Mouse (Mus musculus): ENCODE data around the gene Pon1. TPM values are rescaled to one million over a fixed set of nuclear protein-coding genes. Genes with fewer than 3 reads are reported as not detected.

Gene Pon1
- polyA plus RNA-seq, 1 experiment from 2014 or later = 0.21 TPM

GRCm38 (mm10) chr6:5171418-5171817, 22.3 kb downstream of the Pon1 start:
- H3K36me3 ChIP-seq (ENCODE audit: control insufficient read depth, insufficient read depth, low read length) = no peaks in the 10 kb centered on the region
- no peaks in the 10 kb centered on the region for H3K27me3 ChIP-seq (ENCODE audit: control insufficient read depth, insufficient read depth, low read length)
- H3K9ac ChIP-seq (ENCODE audit: low read length) = no peak overlapping the region
- no peak for ATAC-seq (replicated peaks; ENCODE audit: low FRiP score)
- H3K4me2 ChIP-seq (ENCODE audit: low read depth, low read length, severe bottlenecking) = no peak overlapping the region
- H3K27ac ChIP-seq (ENCODE audit: low read depth, low read length) = no peak overlapping the region
- H3K4me3 ChIP-seq (ENCODE audit: low read depth, low read length) = no peak overlapping the region
- H3K4me1 ChIP-seq (replicated peaks; ENCODE audit: control insufficient read depth, insufficient read depth, low read length) = 0 out of 2 replicates have a peak, but pooled peaks cover 3% of the 10 kb centered on the region
- no peak for DNase-seq (ENCODE audit: low spot score)
- 84% methylated on average over 4 of the region's 4 CpGs for WGBS
- H3K9me3 ChIP-seq (ENCODE audit: control insufficient read depth, low read length) = no peaks in the 10 kb centered on the region

- H3K4me2 ChIP-seq (ENCODE audit: low read depth, low read length, severe bottlenecking) = no peak overlapping the region
- H3K4me1 ChIP-seq (replicated peaks; ENCODE audit: control insufficient read depth, insufficient read depth, low read length) = 0 out of 2 replicates have a peak, but pooled peaks cover 5% of the 10 kb centered on the region
- no peak overlapping the region for H3K9ac ChIP-seq (ENCODE audit: low read length)
- H3K9me3 ChIP-seq (ENCODE audit: control insufficient read depth, low read length) = no peaks in the 10 kb centered on the region
- 0 out of 2 replicates have a peak, but pooled peaks have one; percentile 39 for ATAC-seq (replicated peaks; ENCODE audit: low FRiP score)
- H3K27me3 ChIP-seq (ENCODE audit: control insufficient read depth, insufficient read depth, low read length) = no peaks in the 10 kb centered on the region
- 79% methylated on average over 9 of the region's 9 CpGs for WGBS
- no peaks in the 10 kb centered on the region for H3K36me3 ChIP-seq (ENCODE audit: control insufficient read depth, insufficient read depth, low read length)
- no peak overlapping the region for H3K27ac ChIP-seq (ENCODE audit: low read depth, low read length)
- no peak for DNase-seq (ENCODE audit: low spot score)
- H3K4me3 ChIP-seq (ENCODE audit: low read depth, low read length) = no peak overlapping the region
Observed at GRCm38 (mm10) chr6:5168158-5168557, 25.6 kb downstream of the Pon1 start.

- Histone ChIP-seq H3K27ac (ENCODE audit: low read depth, low read length) (no peak overlapping the region), H3K4me1 (replicated peaks; ENCODE audit: control insufficient read depth, insufficient read depth, low read length) (0 out of 2 replicates have a peak, but pooled peaks cover 5% of the 10 kb centered on the region), H3K4me2 (ENCODE audit: low read depth, low read length, severe bottlenecking) (peak overlapping the region; percentile 18; the same call in 1 of the 2 replicates), H3K36me3 (ENCODE audit: control insufficient read depth, insufficient read depth, low read length) (no peaks in the 10 kb centered on the region), H3K9ac (ENCODE audit: low read length) (no peak overlapping the region), H3K9me3 (ENCODE audit: control insufficient read depth, low read length) (no peaks in the 10 kb centered on the region), H3K27me3 (ENCODE audit: control insufficient read depth, insufficient read depth, low read length) (no peaks in the 10 kb centered on the region), H3K4me3 (ENCODE audit: low read depth, low read length) (no peak overlapping the region)
- 54% methylated on average over 14 of the region's 14 CpGs for WGBS
- DNase-seq (ENCODE audit: low spot score) (no peak), ATAC-seq (replicated peaks; ENCODE audit: low FRiP score) (no peak; the same call in 1 of the 2 replicates)
Observed at GRCm38 (mm10) chr6:5167051-5167677, 26.6 kb downstream of the Pon1 start.

GRCm38 (mm10) chr6:5164855-5165254, 28.9 kb downstream of the Pon1 start:
- no peak overlapping the region for H3K4me3 ChIP-seq (ENCODE audit: low read depth, low read length)
- no peaks in the 10 kb centered on the region for H3K36me3 ChIP-seq (ENCODE audit: control insufficient read depth, insufficient read depth, low read length)
- ATAC-seq (replicated peaks; ENCODE audit: low FRiP score) (no peak), DNase-seq (ENCODE audit: low spot score) (no peak)
- H3K4me2 ChIP-seq (ENCODE audit: low read depth, low read length, severe bottlenecking) = no peak overlapping the region
- H3K9me3 ChIP-seq (ENCODE audit: control insufficient read depth, low read length) = no peaks in the 10 kb centered on the region
- no peaks in the 10 kb centered on the region for H3K27me3 ChIP-seq (ENCODE audit: control insufficient read depth, insufficient read depth, low read length)
- 0 out of 2 replicates have a peak, but pooled peaks cover 5% of the 10 kb centered on the region for H3K4me1 ChIP-seq (replicated peaks; ENCODE audit: control insufficient read depth, insufficient read depth, low read length)
- H3K9ac ChIP-seq (ENCODE audit: low read length) = no peak overlapping the region
- 69% methylated on average over 9 of the region's 9 CpGs for whole genome bisulfite sequencing
- no peak overlapping the region for H3K27ac ChIP-seq (ENCODE audit: low read depth, low read length)

GRCm38 (mm10) chr6:5163507-5164144, 30.1 kb downstream of the Pon1 start:
- DNase-seq (ENCODE audit: low spot score) (no peak), ATAC-seq (replicated peaks; ENCODE audit: low FRiP score) (no peak)
- Histone ChIP-seq H3K36me3 (ENCODE audit: control insufficient read depth, insufficient read depth, low read length) (no peaks in the 10 kb centered on the region), H3K4me2 (ENCODE audit: low read depth, low read length, severe bottlenecking) (no peak overlapping the region), H3K9me3 (ENCODE audit: control insufficient read depth, low read length) (no peaks in the 10 kb centered on the region), H3K4me3 (ENCODE audit: low read depth, low read length) (no peak overlapping the region), H3K27ac (ENCODE audit: low read depth, low read length) (no peak overlapping the region), H3K4me1 (replicated peaks; ENCODE audit: control insufficient read depth, insufficient read depth, low read length) (0 out of 2 replicates have a peak, but pooled peaks cover 5% of the 10 kb centered on the region), H3K9ac (ENCODE audit: low read length) (no peak overlapping the region), H3K27me3 (ENCODE audit: control insufficient read depth, insufficient read depth, low read length) (no peaks in the 10 kb centered on the region)
- 97% methylated on average over 13 of the region's 14 CpGs for WGBS

- 89% methylated on average over 6 of the region's 6 CpGs for WGBS
- Histone ChIP-seq H3K4me2 (ENCODE audit: low read depth, low read length, severe bottlenecking) (no peak overlapping the region), H3K9ac (ENCODE audit: low read length) (no peak overlapping the region), H3K27ac (ENCODE audit: low read depth, low read length) (no peak overlapping the region), H3K27me3 (ENCODE audit: control insufficient read depth, insufficient read depth, low read length) (no peaks in the 10 kb centered on the region), H3K36me3 (ENCODE audit: control insufficient read depth, insufficient read depth, low read length) (no peaks in the 10 kb centered on the region), H3K4me3 (ENCODE audit: low read depth, low read length) (no peak overlapping the region), H3K9me3 (ENCODE audit: control insufficient read depth, low read length) (no peaks in the 10 kb centered on the region), H3K4me1 (replicated peaks; ENCODE audit: control insufficient read depth, insufficient read depth, low read length) (0 out of 2 replicates have a peak, but pooled peaks cover 2% of the 10 kb centered on the region)
- DNase-seq (ENCODE audit: low spot score) (no peak), ATAC-seq (replicated peaks; ENCODE audit: low FRiP score) (no peak)
Observed at GRCm38 (mm10) chr6:5162052-5162451, 31.7 kb downstream of the Pon1 start.

GRCm38 (mm10) chr6:5159385-5159791, 34.4 kb downstream of the Pon1 start:
- H3K36me3 ChIP-seq (ENCODE audit: control insufficient read depth, insufficient read depth, low read length) = no peaks in the 10 kb centered on the region
- H3K9me3 ChIP-seq (ENCODE audit: control insufficient read depth, low read length) = no peaks in the 10 kb centered on the region
- H3K27ac ChIP-seq (ENCODE audit: low read depth, low read length) = no peak overlapping the region
- ATAC-seq (replicated peaks; ENCODE audit: low FRiP score) (no peak), DNase-seq (ENCODE audit: low spot score) (no peak)
- no peaks in the 10 kb centered on the region for H3K27me3 ChIP-seq (ENCODE audit: control insufficient read depth, insufficient read depth, low read length)
- H3K4me1 ChIP-seq (replicated peaks; ENCODE audit: control insufficient read depth, insufficient read depth, low read length) = no peaks in the 10 kb centered on the region
- H3K4me3 ChIP-seq (ENCODE audit: low read depth, low read length) = no peak overlapping the region
- 91% methylated on average over 7 of the region's 7 CpGs for WGBS
- H3K9ac ChIP-seq (ENCODE audit: low read length) = no peak overlapping the region
- no peak overlapping the region for H3K4me2 ChIP-seq (ENCODE audit: low read depth, low read length, severe bottlenecking)

GRCm38 (mm10) chr6:5156541-5157425, 37.0 kb downstream of the Pon1 start:
- no peak overlapping the region for H3K9ac ChIP-seq (ENCODE audit: low read length)
- H3K4me1 ChIP-seq (replicated peaks; ENCODE audit: control insufficient read depth, insufficient read depth, low read length) = no peaks in the 10 kb centered on the region
- H3K4me2 ChIP-seq (ENCODE audit: low read depth, low read length, severe bottlenecking) = no peak overlapping the region
- 83% methylated on average over 6 of the region's 6 CpGs for WGBS
- no peak overlapping the region for H3K27ac ChIP-seq (ENCODE audit: low read depth, low read length)
- no peaks in the 10 kb centered on the region for H3K27me3 ChIP-seq (ENCODE audit: control insufficient read depth, insufficient read depth, low read length)
- no peaks in the 10 kb centered on the region for H3K36me3 ChIP-seq (ENCODE audit: control insufficient read depth, insufficient read depth, low read length)
- H3K9me3 ChIP-seq (ENCODE audit: control insufficient read depth, low read length) = no peaks in the 10 kb centered on the region
- DNase-seq (ENCODE audit: low spot score) (no peak), ATAC-seq (replicated peaks; ENCODE audit: low FRiP score) (no peak)
- no peak overlapping the region for H3K4me3 ChIP-seq (ENCODE audit: low read depth, low read length)
